Mouse (Mus musculus) ES-E14 (cell line): ENCODE data around the gene Gm21188.
"Not testable (repeated sequence)": the region's sequence is repeated elsewhere in the genome, so short reads cannot be mapped to it uniquely, and the experiment has no call there.

Experiments
- CHD2 ChIP-seq: IDR thresholded peaks from 2 replicates; pipeline ENCODE4 v1.6.1; 2014; ENCODE audit warnings: mild to moderate bottlenecking, low read depth, low read length, inconsistent platforms
- HCFC1 ChIP-seq: IDR thresholded peaks from 2 replicates; pipeline ENCODE4 v1.6.1; 2012; ENCODE audit warnings: low read length, inconsistent platforms, borderline replicate concordance; ENCODE audit not compliant: insufficient read depth
- MAFK ChIP-seq: IDR thresholded peaks from 2 replicates; pipeline ENCODE4 v1.6.1; 2014; ENCODE audit warnings: mild to moderate bottlenecking, low read depth, low read length, inconsistent platforms; ENCODE audit not compliant: insufficient read depth
- ZC3H11A ChIP-seq: IDR thresholded peaks from 2 replicates; pipeline ENCODE4 v1.6.1; 2012; ENCODE audit warnings: low read depth, mild to moderate bottlenecking, inconsistent platforms, low read length, borderline replicate concordance
- ZNF384 ChIP-seq: IDR thresholded peaks from 2 replicates; pipeline ENCODE4 v1.6.1; 2012; ENCODE audit warnings: low read depth, low read length, inconsistent platforms

DNA sequence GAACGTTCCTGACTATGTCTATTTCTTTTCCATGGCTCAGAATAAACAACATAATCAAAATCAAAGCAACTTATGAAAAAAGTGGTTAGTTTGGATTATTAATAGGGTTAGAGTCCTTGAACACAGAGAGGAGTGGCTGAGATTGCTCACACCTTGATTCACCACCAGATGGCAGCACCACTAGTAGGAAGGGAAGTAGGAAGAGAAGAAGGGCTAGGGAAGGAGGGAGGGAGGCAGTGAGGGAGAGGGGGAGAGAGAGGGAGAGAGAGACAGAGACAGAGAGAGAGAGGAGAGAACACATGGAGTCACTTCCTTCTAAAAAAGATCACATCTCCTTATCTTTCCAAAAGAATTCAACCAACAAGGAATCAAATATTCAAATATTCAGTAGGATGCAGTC lies 10.8 kb downstream of the Gm21188 start:
- TF ChIP-seq MAFK, HCFC1, ZNF384, CHD2, ZC3H11A: not testable (repeated sequence)
